Mouse (Mus musculus): ENCODE measurements around the gene Msantd1. TPM values are rescaled to one million over a fixed set of nuclear protein-coding genes. Genes with fewer than 3 reads are reported as not detected.

Gene Msantd1
- total RNA-seq (2023): 1 to 10 TPM; 1.1 to 1.7 TPM

GRCm38 (mm10) chr5:34907910-34908725 lies at the start of gene Msantd1:
Gene Msantd1 (plus strand): TSS chr5:34908012.

GRCm38 (mm10) chr5:34948861-34949760 lies 41.3 kb downstream of the Msantd1 start, which contains the start of gene Rgs12:
Gene Rgs12 (plus strand): TSS chr5:34949445.

Other genes starting within 250 kb of the Msantd1 start
- gene Nop14, start 247.9 kb upstream of the Msantd1 start, total RNA-seq (2023): 1 to 10 TPM; 6.8 to 7.6 TPM
- gene Grk4, start 247.6 kb upstream of the Msantd1 start, total RNA-seq (2023): 1 to 10 TPM; 3.4 to 3.5 TPM
- 10 to 100 TPM; 25.0 to 25.3 TPM for gene Htt, start 146.3 kb upstream of the Msantd1 start, total RNA-seq (2023)
- gene Rgs12, start 41.4 kb downstream of the Msantd1 start, total RNA-seq (2023): 10 to 100 TPM; 18.2 to 22.6 TPM
- gene Hgfac, start 133.5 kb downstream of the Msantd1 start, total RNA-seq (2023): not detected
- gene Dok7, start 148.8 kb downstream of the Msantd1 start, total RNA-seq (2023): not detected
- 10 to 100 TPM; 36.6 to 38.0 TPM for gene Lrpap1, start 197.8 kb downstream of the Msantd1 start, total RNA-seq (2023)

Data from neutrophil, adult 83 days (primary cell).